Mouse (Mus musculus) ovary, postnatal 36 days (tissue): ENCODE results near the gene Dab2ip.

Experiments
- DNase-seq: peaks from one replicate; pipeline ENCODE4 v3.0.0; 2022; ENCODE audit warnings: low spot score, mixed read lengths

The Dab2ip gene

GRCm38 (mm10) chr2:35557911-35558825 lies at the start of gene Dab2ip:
Gene Dab2ip (plus strand): TSS chr2:35558266.
- no peak for DNase-seq

GRCm38 (mm10) chr2:35508597-35509342 lies 49.3 kb upstream of the Dab2ip start:
- DNase-seq: peak; percentile 29

- no peak for DNase-seq
Measured at GRCm38 (mm10) chr2:35509343-35509667, 48.8 kb upstream of the Dab2ip start.

GRCm38 (mm10) chr2:35509888-35510287 lies 48.2 kb upstream of the Dab2ip start:
- no peak for DNase-seq

- DNase-seq: no peak
Measured at GRCm38 (mm10) chr2:35510920-35511319, 47.1 kb upstream of the Dab2ip start.

- DNase-seq: no peak
Measured at GRCm38 (mm10) chr2:35512226-35512625, 45.8 kb upstream of the Dab2ip start.

GRCm38 (mm10) chr2:35514051-35514892 lies 43.8 kb upstream of the Dab2ip start:
- DNase-seq: peak; percentile 69

- DNase-seq: no peak
Measured at GRCm38 (mm10) chr2:35526612-35527242, 31.3 kb upstream of the Dab2ip start.

GRCm38 (mm10) chr2:35529086-35529485 lies 29.0 kb upstream of the Dab2ip start:
- no peak for DNase-seq

GRCm38 (mm10) chr2:35529856-35530255 lies 28.2 kb upstream of the Dab2ip start:
- DNase-seq: no peak

GRCm38 (mm10) chr2:35530732-35531131 lies 27.3 kb upstream of the Dab2ip start:
- DNase-seq: no peak

GRCm38 (mm10) chr2:35533646-35534045 lies 24.4 kb upstream of the Dab2ip start:
- no peak for DNase-seq

- DNase-seq: peak; percentile 80
Measured at GRCm38 (mm10) chr2:35539276-35539972, 18.6 kb upstream of the Dab2ip start.

GRCm38 (mm10) chr2:35540798-35541197 lies 17.3 kb upstream of the Dab2ip start:
- DNase-seq: no peak

- DNase-seq: peak; percentile 68
Measured at GRCm38 (mm10) chr2:35544717-35545116, 13.3 kb upstream of the Dab2ip start.

- no peak for DNase-seq
Measured at GRCm38 (mm10) chr2:35545125-35545590, 12.9 kb upstream of the Dab2ip start.

GRCm38 (mm10) chr2:35546462-35546861 lies 11.6 kb upstream of the Dab2ip start:
- DNase-seq: no peak

- no peak for DNase-seq
Measured at GRCm38 (mm10) chr2:35549191-35549590, 8.9 kb upstream of the Dab2ip start.

GRCm38 (mm10) chr2:35550097-35550496 lies 8.0 kb upstream of the Dab2ip start:
- no peak for DNase-seq

GRCm38 (mm10) chr2:35556918-35557486 lies 1.1 kb upstream of the Dab2ip start:
- DNase-seq: no peak
